ENCODE assay signal across 19 mouse cellular contexts in the genomic region with DNA sequence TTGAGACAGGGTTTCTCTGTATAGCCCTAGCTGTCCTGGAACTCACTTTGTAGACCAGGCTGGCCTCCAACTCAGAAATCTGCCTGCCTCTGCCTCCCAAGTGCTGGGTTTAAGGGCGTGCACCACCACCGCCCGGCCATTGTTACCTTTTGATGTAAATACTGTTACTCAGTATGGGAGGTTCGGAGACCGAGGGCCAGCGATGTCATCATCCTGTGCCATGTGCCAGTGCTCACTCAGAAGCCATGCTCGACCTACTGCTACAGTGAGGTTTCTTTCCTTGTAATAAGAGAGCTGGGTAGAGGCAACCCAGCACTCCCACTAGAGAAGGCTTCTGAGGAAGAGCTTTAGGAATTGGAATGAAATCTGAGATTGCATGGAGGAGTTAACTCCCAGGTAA.
A peak's percentile ranks its signal among the peaks of the same experiment; 100 is the strongest.
DNase-seq lines count a peak whose midpoint lies in the region; ATAC-seq lines count a peak whose summit lies in the region.
"Had no signal": no experiment of that assay in that cellular context is flagged by ENCODE, and none has a peak within 500 bp of the region (broad histone marks: within the 10 kb centered on the region; RNA-seq: fewer than 3 reads in every experiment).

No protein-coding gene starts in this region.

- H3K4me3 ChIP-seq in embryonic facial prominence, embryonic 13.5 days, result no peak overlapping the region
- no peak overlapping the region for H3K4me3 ChIP-seq in embryonic facial prominence, embryonic 10.5 days
- H3K4me3 ChIP-seq in midbrain, embryonic 11.5 days (ENCODE audit: low read depth, low read length), result no peak overlapping the region
- no peak overlapping the region for H3K4me3 ChIP-seq in midbrain, embryonic 10.5 days
- H3K4me3 ChIP-seq in forebrain, embryonic 11.5 days (ENCODE audit: low read depth, low read length), result no peak overlapping the region
- H3K4me3 ChIP-seq: hindbrain, embryonic 13.5 days; liver, embryonic 12.5 days; midbrain, embryonic 15.5 days; neural tube, embryonic 12.5 days had no signal

- H3K27me3 ChIP-seq in embryonic facial prominence, embryonic 13.5 days, result no peaks in the 10 kb centered on the region
- no peaks in the 10 kb centered on the region for H3K27me3 ChIP-seq in embryonic facial prominence, embryonic 10.5 days (replicated peaks; ENCODE audit: low read depth, poor library complexity, severe bottlenecking)
- no peaks in the 10 kb centered on the region for H3K27me3 ChIP-seq in midbrain, embryonic 11.5 days (ENCODE audit: control insufficient read depth, insufficient read depth, low read length)
- H3K27me3 ChIP-seq in midbrain, embryonic 10.5 days (ENCODE audit: low read depth, poor library complexity, severe bottlenecking), result no peaks in the 10 kb centered on the region
- H3K27me3 ChIP-seq in forebrain, embryonic 11.5 days (ENCODE audit: control insufficient read depth, insufficient read depth, low read length), result no peaks in the 10 kb centered on the region
- H3K27me3 ChIP-seq: liver, embryonic 12.5 days; midbrain, embryonic 15.5 days; neural tube, embryonic 12.5 days had no signal

- no peak overlapping the region for H3K4me2 ChIP-seq in embryonic facial prominence, embryonic 13.5 days
- H3K4me2 ChIP-seq in midbrain, embryonic 11.5 days, result no peak overlapping the region
- no peak overlapping the region for H3K4me2 ChIP-seq in forebrain, embryonic 11.5 days (ENCODE audit: low read depth, low read length, severe bottlenecking)
- H3K4me2 ChIP-seq: hindbrain, embryonic 13.5 days; liver, embryonic 12.5 days; lung, embryonic 14.5 days; midbrain, embryonic 15.5 days; neural tube, embryonic 12.5 days had no signal

- no peaks in the 10 kb centered on the region for H3K9me3 ChIP-seq in embryonic facial prominence, embryonic 13.5 days
- no peaks in the 10 kb centered on the region; the same call in 1 of the 2 replicates for H3K9me3 ChIP-seq in embryonic facial prominence, embryonic 10.5 days
- no peaks in the 10 kb centered on the region; the same call in 1 of the 2 replicates for H3K9me3 ChIP-seq in midbrain, embryonic 11.5 days (ENCODE audit: control insufficient read depth, low read length)
- H3K9me3 ChIP-seq in midbrain, embryonic 10.5 days (replicated peaks), result no peaks in the 10 kb centered on the region
- no peaks in the 10 kb centered on the region for H3K9me3 ChIP-seq in forebrain, embryonic 11.5 days (ENCODE audit: control insufficient read depth, low read length)
- H3K9me3 ChIP-seq: midbrain, embryonic 15.5 days; neural tube, embryonic 12.5 days had no signal

- H3K9ac ChIP-seq in embryonic facial prominence, embryonic 13.5 days, result no peak overlapping the region
- H3K9ac ChIP-seq in midbrain, embryonic 11.5 days (ENCODE audit: low read length), result no peak overlapping the region
- H3K9ac ChIP-seq in forebrain, embryonic 11.5 days (ENCODE audit: low read length), result no peak overlapping the region
- H3K9ac ChIP-seq: hindbrain, embryonic 13.5 days; liver, embryonic 12.5 days; lung, embryonic 14.5 days; midbrain, embryonic 15.5 days; neural tube, embryonic 12.5 days had no signal

- WGBS in embryonic facial prominence, embryonic 13.5 days, result 88% methylated on average over 7 of the region's 7 CpGs
- WGBS in embryonic facial prominence, embryonic 10.5 days, result 89% methylated on average over 7 of the region's 7 CpGs
- WGBS in midbrain, embryonic 11.5 days, result 93% methylated on average over 7 of the region's 7 CpGs
- 93% methylated on average over 7 of the region's 7 CpGs for WGBS in midbrain, embryonic 10.5 days
- 89% methylated on average over 7 of the region's 7 CpGs for WGBS in forebrain, embryonic 11.5 days

- no peak for DNase-seq in embryonic facial prominence, embryonic 10.5 days (ENCODE audit: low spot score)
- peak; percentile 35 for DNase-seq in midbrain, embryonic 11.5 days (ENCODE audit: low spot score, missing footprints)
- DNase-seq in midbrain, embryonic 10.5 days (ENCODE audit: low spot score), result no peak
- DNase-seq in induced T-regulatory cell, adult 2 months (ENCODE audit: low read depth), result peak; percentile 36
- peak; percentile 26 for DNase-seq in thymus, postnatal 25 days
- DNase-seq in forebrain, embryonic 11.5 days (ENCODE audit: low spot score), result no peak
- DNase-seq in neural tube, embryonic 10.5 days (ENCODE audit: extremely low spot score, low spot score), result no peak
- DNase-seq: adrenal gland, adult 8-10 months; cerebellum, adult 11-12 months; left cerebral cortex, postnatal 4 days had no signal

- no peak for ATAC-seq in embryonic facial prominence, embryonic 13.5 days (ENCODE audit: insufficient number of reproducible peaks, insufficient read depth, low FRiP score, low TSS enrichment, low read depth)
- ATAC-seq in midbrain, embryonic 11.5 days (ENCODE audit: low FRiP score), result no peak
- ATAC-seq in forebrain, embryonic 11.5 days (replicated peaks; ENCODE audit: low FRiP score), result no peak
- ATAC-seq: intestine, postnatal 0 days; liver, embryonic 12.5 days; midbrain, embryonic 15.5 days had no signal

- H3K27ac ChIP-seq in embryonic facial prominence, embryonic 13.5 days, result 0 out of 2 replicates have a peak overlapping the region, but pooled peaks have one; percentile 7
- H3K27ac ChIP-seq in embryonic facial prominence, embryonic 10.5 days (replicated peaks), result no peak overlapping the region
- H3K27ac ChIP-seq in midbrain, embryonic 11.5 days (ENCODE audit: low read depth, low read length), result no peak overlapping the region
- no peak overlapping the region for H3K27ac ChIP-seq in midbrain, embryonic 10.5 days (replicated peaks)
- H3K27ac ChIP-seq in forebrain, embryonic 11.5 days (ENCODE audit: low read depth, low read length), result no peak overlapping the region
- H3K27ac ChIP-seq: hindbrain, embryonic 13.5 days; midbrain, embryonic 15.5 days; neural tube, embryonic 12.5 days; stomach, postnatal 0 days had no signal

- no peaks in the 10 kb centered on the region for H3K36me3 ChIP-seq in embryonic facial prominence, embryonic 13.5 days
- no peaks in the 10 kb centered on the region for H3K36me3 ChIP-seq in embryonic facial prominence, embryonic 10.5 days (replicated peaks)
- H3K36me3 ChIP-seq in midbrain, embryonic 11.5 days (ENCODE audit: control insufficient read depth, insufficient read depth, low read length), result no peaks in the 10 kb centered on the region
- no peaks in the 10 kb centered on the region for H3K36me3 ChIP-seq in midbrain, embryonic 10.5 days
- no peaks in the 10 kb centered on the region for H3K36me3 ChIP-seq in forebrain, embryonic 11.5 days (ENCODE audit: control insufficient read depth, insufficient read depth, low read length)
- H3K36me3 ChIP-seq: G1E; hindbrain, embryonic 13.5 days; liver, embryonic 12.5 days; midbrain, embryonic 15.5 days; neural tube, embryonic 12.5 days had no signal

- peaks cover 12% of the 10 kb centered on the region for H3K4me1 ChIP-seq in embryonic facial prominence, embryonic 13.5 days
- no peaks in the 10 kb centered on the region; the same call in 1 of the 2 replicates for H3K4me1 ChIP-seq in embryonic facial prominence, embryonic 10.5 days
- H3K4me1 ChIP-seq in midbrain, embryonic 11.5 days (ENCODE audit: control insufficient read depth, insufficient read depth, low read length), result no peaks in the 10 kb centered on the region
- no peaks in the 10 kb centered on the region; the same call in 1 of the 2 replicates for H3K4me1 ChIP-seq in midbrain, embryonic 10.5 days
- H3K4me1 ChIP-seq in forebrain, embryonic 11.5 days (replicated peaks; ENCODE audit: control insufficient read depth, insufficient read depth, low read length), result no peaks in the 10 kb centered on the region
- H3K4me1 ChIP-seq: midbrain, embryonic 15.5 days; neural tube, embryonic 12.5 days had no signal

Comparison
In these comparisons a context has a peak if more than half of its experiments do, and no peak if none do; other contexts are left out.
1. DNase-seq: peak in midbrain, embryonic 11.5 days (single experiment), induced T-regulatory cell, adult 2 months (single experiment) and thymus, postnatal 25 days (single experiment); none in embryonic facial prominence, embryonic 10.5 days (single experiment), midbrain, embryonic 10.5 days (single experiment), forebrain, embryonic 11.5 days (single experiment) and neural tube, embryonic 10.5 days (single experiment).